Mouse (Mus musculus): ENCODE results near the gene Mov10l1. TPM values are rescaled to one million over a fixed set of nuclear protein-coding genes. Genes with fewer than 3 reads are reported as not detected.

Mov10l1 gene
- polyA plus RNA-seq, 1 experiment from 2014 or later, result 0.39 TPM

DNA sequence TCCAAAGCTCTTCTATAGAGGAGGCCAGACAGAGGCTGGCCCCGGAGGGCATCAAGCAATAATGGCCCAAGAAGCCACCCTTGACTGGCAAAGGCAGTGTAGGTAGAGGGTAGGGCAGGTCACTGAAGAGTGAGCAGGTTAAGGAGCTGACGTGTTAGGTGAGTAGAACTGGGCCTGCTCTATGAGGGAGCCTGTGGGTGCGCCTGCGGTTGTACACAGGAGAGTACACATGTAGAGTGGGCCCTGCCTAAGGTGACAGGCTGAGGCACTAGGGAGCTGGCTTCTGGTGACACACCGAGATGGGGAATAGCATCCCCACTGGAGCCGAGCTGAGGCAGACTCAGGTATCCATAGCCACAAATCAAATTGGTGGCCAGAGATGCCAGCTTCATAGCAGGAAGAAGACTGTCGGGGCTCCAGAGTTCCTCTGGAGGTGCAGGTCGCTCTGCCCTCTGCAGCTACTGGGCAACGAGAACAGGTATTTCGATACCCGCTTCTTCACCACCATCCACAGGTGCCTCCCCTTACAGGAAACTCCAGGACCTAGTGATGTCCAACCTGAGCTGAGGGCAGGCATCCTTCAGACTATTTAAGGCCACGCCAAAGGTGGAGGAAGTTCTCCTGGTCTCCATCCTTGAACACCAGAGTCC, 78.2 kb downstream of the Mov10l1 start:
- ATAC-seq (replicated peaks; ENCODE audit: insufficient number of reproducible peaks, low FRiP score, low TSS enrichment, low read depth) (no peak), DNase-seq (ENCODE audit: low spot score) (no peak)
- H3K4me2 ChIP-seq (ENCODE audit: low read depth, low read length), result no peak overlapping the region
- no peak overlapping the region for H3K4me3 ChIP-seq (ENCODE audit: low read depth, low read length)
- no peak overlapping the region for H3K9ac ChIP-seq (replicated peaks; ENCODE audit: low read length)
- H3K27ac ChIP-seq (replicated peaks; ENCODE audit: low read depth, low read length), result no peak overlapping the region
- WGBS, result 82% methylated on average over 12 of the region's 12 CpGs
- H3K36me3 ChIP-seq (replicated peaks; ENCODE audit: control insufficient read depth, insufficient read depth, low read depth, low read length), result no peaks in the 10 kb centered on the region
- H3K27me3 ChIP-seq (ENCODE audit: control insufficient read depth, insufficient read depth, low read length), result peaks cover 9% of the 10 kb centered on the region
- no peaks in the 10 kb centered on the region for H3K9me3 ChIP-seq (replicated peaks; ENCODE audit: control insufficient read depth, low read length)
- H3K4me1 ChIP-seq (ENCODE audit: control insufficient read depth, insufficient read depth, low read length), result no peaks in the 10 kb centered on the region; the same call in 1 of the 2 replicates

DNA sequence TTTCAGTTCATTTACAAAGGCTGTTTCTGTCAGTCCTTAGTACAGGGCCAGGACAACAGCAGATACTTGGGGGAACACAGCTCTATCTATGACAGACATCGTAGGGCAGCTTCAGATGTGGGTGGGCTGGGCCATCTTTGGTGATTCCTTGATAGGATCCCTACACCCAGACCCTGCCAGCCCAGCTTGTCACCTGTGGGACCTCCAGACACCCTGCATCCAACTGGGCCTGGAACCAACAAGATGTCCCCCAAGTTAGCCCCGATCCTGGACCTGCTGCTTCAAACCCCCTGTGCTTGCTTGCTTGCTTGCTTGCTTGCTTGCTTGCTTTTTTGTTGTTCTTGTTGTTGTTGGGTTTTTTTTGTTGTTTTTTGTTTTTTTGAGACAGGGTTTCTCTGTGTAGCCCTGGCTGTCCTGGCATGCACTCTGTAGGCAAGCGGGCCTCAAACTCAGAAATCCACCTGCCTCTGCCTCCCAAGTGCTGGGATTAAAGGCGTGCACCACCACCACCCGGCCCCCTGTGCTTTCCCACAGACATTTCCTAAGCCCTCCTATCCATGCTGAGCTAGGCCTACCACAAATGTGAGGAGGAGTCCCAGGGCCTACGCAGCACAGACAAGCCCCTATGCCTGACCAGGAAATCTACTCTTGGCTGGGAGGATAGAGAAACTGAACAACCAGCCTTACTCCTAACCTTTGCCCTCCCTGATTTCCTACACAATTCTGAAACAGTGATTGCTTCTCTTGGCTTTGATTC, 79.2 kb downstream of the Mov10l1 start:
- Histone ChIP-seq H3K9ac (replicated peaks; ENCODE audit: low read length) (no peak overlapping the region), H3K4me1 (ENCODE audit: control insufficient read depth, insufficient read depth, low read length) (no peaks in the 10 kb centered on the region; the same call in 1 of the 2 replicates), H3K27me3 (ENCODE audit: control insufficient read depth, insufficient read depth, low read length) (peaks cover 17% of the 10 kb centered on the region), H3K9me3 (replicated peaks; ENCODE audit: control insufficient read depth, low read length) (no peaks in the 10 kb centered on the region), H3K4me3 (ENCODE audit: low read depth, low read length) (no peak overlapping the region), H3K36me3 (replicated peaks; ENCODE audit: control insufficient read depth, insufficient read depth, low read depth, low read length) (no peaks in the 10 kb centered on the region), H3K4me2 (ENCODE audit: low read depth, low read length) (no peak overlapping the region), H3K27ac (replicated peaks; ENCODE audit: low read depth, low read length) (no peak overlapping the region)
- ATAC-seq (replicated peaks; ENCODE audit: insufficient number of reproducible peaks, low FRiP score, low TSS enrichment, low read depth) (no peak), DNase-seq (ENCODE audit: low spot score) (no peak)
- WGBS, result 88% methylated on average over 6 of the region's 6 CpGs

DNA sequence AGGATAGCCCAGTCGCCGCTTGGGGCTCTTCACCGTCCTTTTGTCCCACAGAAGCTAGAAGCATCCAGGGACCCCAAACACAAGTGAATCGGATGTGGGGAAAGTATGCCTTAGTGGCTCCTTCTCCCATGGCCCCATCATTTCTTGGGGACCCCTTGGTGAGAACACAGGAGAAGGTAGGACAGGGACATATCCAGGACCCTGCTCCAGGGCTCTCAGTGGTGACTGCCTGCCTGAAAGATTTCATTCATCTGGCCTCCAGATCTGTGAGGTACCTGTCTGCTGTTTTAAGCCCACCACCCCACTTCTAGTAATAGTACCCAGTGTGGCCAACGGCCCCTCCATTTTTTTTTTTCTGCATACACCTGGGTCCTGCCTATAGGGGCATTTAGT, 79.8 kb downstream of the Mov10l1 start:
- 85% methylated on average over 5 of the region's 5 CpGs for WGBS
- H3K4me1 ChIP-seq (ENCODE audit: control insufficient read depth, insufficient read depth, low read length), result no peaks in the 10 kb centered on the region; the same call in 1 of the 2 replicates
- DNase-seq (ENCODE audit: low spot score) (no peak), ATAC-seq (replicated peaks; ENCODE audit: insufficient number of reproducible peaks, low FRiP score, low TSS enrichment, low read depth) (no peak)
- no peaks in the 10 kb centered on the region for H3K36me3 ChIP-seq (replicated peaks; ENCODE audit: control insufficient read depth, insufficient read depth, low read depth, low read length)
- peaks cover 23% of the 10 kb centered on the region for H3K27me3 ChIP-seq (ENCODE audit: control insufficient read depth, insufficient read depth, low read length)
- H3K4me3 ChIP-seq (ENCODE audit: low read depth, low read length), result no peak overlapping the region
- no peaks in the 10 kb centered on the region for H3K9me3 ChIP-seq (replicated peaks; ENCODE audit: control insufficient read depth, low read length)
- no peak overlapping the region for H3K9ac ChIP-seq (replicated peaks; ENCODE audit: low read length)
- no peak overlapping the region for H3K27ac ChIP-seq (replicated peaks; ENCODE audit: low read depth, low read length)
- no peak overlapping the region for H3K4me2 ChIP-seq (ENCODE audit: low read depth, low read length)

DNA sequence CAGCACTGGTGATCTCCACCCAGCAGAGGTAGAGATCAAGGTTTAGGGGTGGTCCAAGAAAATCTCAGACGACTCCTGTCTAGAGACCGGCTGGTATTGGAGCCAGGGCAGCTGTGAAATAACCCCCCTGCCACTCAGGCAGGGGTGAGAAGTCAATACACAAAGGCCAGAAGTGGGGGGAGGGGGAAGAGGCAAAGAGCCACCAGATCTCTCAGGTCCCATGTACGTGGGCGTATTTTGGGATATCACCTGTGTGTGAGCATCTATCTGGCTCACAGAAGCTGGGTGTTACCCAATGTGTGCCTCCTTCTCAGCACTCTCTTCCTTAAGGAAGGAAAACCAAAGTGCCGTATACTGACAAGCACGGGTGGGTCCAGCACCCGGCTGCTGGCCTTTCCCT, 80.3 kb downstream of the Mov10l1 start:
- Histone ChIP-seq H3K4me3 (ENCODE audit: low read depth, low read length) (no peak overlapping the region), H3K27ac (replicated peaks; ENCODE audit: low read depth, low read length) (no peak overlapping the region), H3K27me3 (ENCODE audit: control insufficient read depth, insufficient read depth, low read length) (peaks cover 28% of the 10 kb centered on the region), H3K9me3 (replicated peaks; ENCODE audit: control insufficient read depth, low read length) (no peaks in the 10 kb centered on the region), H3K4me2 (ENCODE audit: low read depth, low read length) (no peak overlapping the region), H3K36me3 (replicated peaks; ENCODE audit: control insufficient read depth, insufficient read depth, low read depth, low read length) (no peaks in the 10 kb centered on the region), H3K9ac (replicated peaks; ENCODE audit: low read length) (no peak overlapping the region), H3K4me1 (ENCODE audit: control insufficient read depth, insufficient read depth, low read length) (no peaks in the 10 kb centered on the region; the same call in 1 of the 2 replicates)
- ATAC-seq (replicated peaks; ENCODE audit: insufficient number of reproducible peaks, low FRiP score, low TSS enrichment, low read depth), result no peak
- no peak for DNase-seq (ENCODE audit: low spot score)
- 74% methylated on average over 7 of the region's 7 CpGs for WGBS

GRCm38 (mm10) chr15:89063536-89063935, 80.8 kb downstream of the Mov10l1 start:
- H3K9me3 ChIP-seq (replicated peaks; ENCODE audit: control insufficient read depth, low read length), result no peaks in the 10 kb centered on the region
- no peak overlapping the region for H3K4me3 ChIP-seq (ENCODE audit: low read depth, low read length)
- WGBS, result 78% methylated on average over 6 of the region's 6 CpGs
- ATAC-seq (replicated peaks; ENCODE audit: insufficient number of reproducible peaks, low FRiP score, low TSS enrichment, low read depth) (no peak), DNase-seq (ENCODE audit: low spot score) (no peak)
- no peaks in the 10 kb centered on the region for H3K36me3 ChIP-seq (replicated peaks; ENCODE audit: control insufficient read depth, insufficient read depth, low read depth, low read length)
- no peak overlapping the region for H3K9ac ChIP-seq (replicated peaks; ENCODE audit: low read length)
- no peaks in the 10 kb centered on the region; the same call in 1 of the 2 replicates for H3K4me1 ChIP-seq (ENCODE audit: control insufficient read depth, insufficient read depth, low read length)
- peaks cover 33% of the 10 kb centered on the region for H3K27me3 ChIP-seq (ENCODE audit: control insufficient read depth, insufficient read depth, low read length)
- H3K4me2 ChIP-seq (ENCODE audit: low read depth, low read length), result no peak overlapping the region
- no peak overlapping the region for H3K27ac ChIP-seq (replicated peaks; ENCODE audit: low read depth, low read length)

GRCm38 (mm10) chr15:89064891-89065290, 82.2 kb downstream of the Mov10l1 start:
- no peak overlapping the region for H3K27ac ChIP-seq (replicated peaks; ENCODE audit: low read depth, low read length)
- H3K9me3 ChIP-seq (replicated peaks; ENCODE audit: control insufficient read depth, low read length), result no peaks in the 10 kb centered on the region
- H3K4me3 ChIP-seq (ENCODE audit: low read depth, low read length), result no peak overlapping the region
- H3K4me1 ChIP-seq (ENCODE audit: control insufficient read depth, insufficient read depth, low read length), result no peaks in the 10 kb centered on the region; the same call in 1 of the 2 replicates
- no peak overlapping the region for H3K4me2 ChIP-seq (ENCODE audit: low read depth, low read length)
- no peak for DNase-seq (ENCODE audit: low spot score)
- peaks cover 32% of the 10 kb centered on the region for H3K27me3 ChIP-seq (ENCODE audit: control insufficient read depth, insufficient read depth, low read length)
- no peak overlapping the region for H3K9ac ChIP-seq (replicated peaks; ENCODE audit: low read length)
- no peaks in the 10 kb centered on the region for H3K36me3 ChIP-seq (replicated peaks; ENCODE audit: control insufficient read depth, insufficient read depth, low read depth, low read length)
- 93% methylated on average over 5 of the region's 5 CpGs for WGBS
- no peak for ATAC-seq (replicated peaks; ENCODE audit: insufficient number of reproducible peaks, low FRiP score, low TSS enrichment, low read depth)

- no peak overlapping the region for H3K27ac ChIP-seq (replicated peaks; ENCODE audit: low read depth, low read length)
- H3K4me3 ChIP-seq (ENCODE audit: low read depth, low read length), result no peak overlapping the region
- 33% methylated on average over 35 of the region's 35 CpGs for WGBS
- no peak overlapping the region for H3K4me2 ChIP-seq (ENCODE audit: low read depth, low read length)
- no peak for DNase-seq (ENCODE audit: low spot score)
- ATAC-seq (replicated peaks; ENCODE audit: insufficient number of reproducible peaks, low FRiP score, low TSS enrichment, low read depth), result no peak
- H3K4me1 ChIP-seq (ENCODE audit: control insufficient read depth, insufficient read depth, low read length), result no peaks in the 10 kb centered on the region
- H3K9me3 ChIP-seq (replicated peaks; ENCODE audit: control insufficient read depth, low read length), result no peaks in the 10 kb centered on the region
- H3K36me3 ChIP-seq (replicated peaks; ENCODE audit: control insufficient read depth, insufficient read depth, low read depth, low read length), result no peaks in the 10 kb centered on the region
- peaks cover 26% of the 10 kb centered on the region for H3K27me3 ChIP-seq (ENCODE audit: control insufficient read depth, insufficient read depth, low read length)
- no peak overlapping the region for H3K9ac ChIP-seq (replicated peaks; ENCODE audit: low read length)
Measured at GRCm38 (mm10) chr15:89067609-89068008, 84.9 kb downstream of the Mov10l1 start.

DNA sequence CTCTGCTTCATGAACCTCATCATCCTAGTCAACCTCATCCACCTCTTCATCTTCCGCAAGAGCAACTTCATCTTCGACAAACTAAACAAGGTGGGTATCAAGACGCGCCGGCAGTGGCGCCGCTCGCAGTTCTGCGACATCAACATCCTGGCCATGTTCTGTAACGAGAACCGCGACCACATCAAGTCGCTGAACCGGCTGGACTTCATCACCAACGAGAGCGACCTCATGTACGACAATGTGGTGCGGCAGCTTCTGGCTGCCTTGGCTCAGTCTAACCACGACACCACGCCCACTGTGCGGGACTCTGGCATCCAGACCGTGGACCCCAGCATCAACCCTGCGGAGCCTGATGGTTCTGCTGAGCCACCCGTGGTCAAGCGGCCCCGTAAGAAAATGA, 85.5 kb downstream of the Mov10l1 start:
- Histone ChIP-seq H3K9ac (replicated peaks; ENCODE audit: low read length) (no peak overlapping the region), H3K36me3 (replicated peaks; ENCODE audit: control insufficient read depth, insufficient read depth, low read depth, low read length) (no peaks in the 10 kb centered on the region), H3K27ac (replicated peaks; ENCODE audit: low read depth, low read length) (no peak overlapping the region), H3K4me3 (ENCODE audit: low read depth, low read length) (no peak overlapping the region), H3K4me1 (ENCODE audit: control insufficient read depth, insufficient read depth, low read length) (no peaks in the 10 kb centered on the region), H3K27me3 (ENCODE audit: control insufficient read depth, insufficient read depth, low read length) (peaks cover 26% of the 10 kb centered on the region), H3K9me3 (replicated peaks; ENCODE audit: control insufficient read depth, low read length) (no peaks in the 10 kb centered on the region), H3K4me2 (ENCODE audit: low read depth, low read length) (no peak overlapping the region)
- ATAC-seq (replicated peaks; ENCODE audit: insufficient number of reproducible peaks, low FRiP score, low TSS enrichment, low read depth) (no peak), DNase-seq (ENCODE audit: low spot score) (no peak)
- 27% methylated on average over 26 of the region's 26 CpGs for WGBS

All from embryonic facial prominence, embryonic 11.5 days (tissue).